Mouse (Mus musculus) ES-E14 (cell line): ENCODE data around the gene Panx3. TPM values are rescaled to one million over a fixed set of nuclear protein-coding genes. Genes with fewer than 3 reads are reported as not detected.
A peak's percentile ranks its signal among the peaks of the same experiment; 100 is the strongest.

Source experiments
- DNase-seq: peaks from one replicate; pipeline ENCODE4 v3.0.0-alpha.2; 2013; ENCODE audit warnings: low read depth, low spot score
- H3K27ac ChIP-seq: 2 replicates; pipeline ENCODE4 v1.5.1; 2012; ENCODE audit warnings: low read depth, mild to moderate bottlenecking, low read length, moderate library complexity, mixed read lengths; ENCODE audit not compliant: poor library complexity, insufficient read depth, severe bottlenecking
- H3K36me3 ChIP-seq: 2 replicates; pipeline ENCODE4 v1.6.1; 2012; ENCODE audit warnings: mild to moderate bottlenecking, low read length, moderate library complexity, mixed read lengths; ENCODE audit not compliant: control insufficient read depth, poor library complexity, insufficient read depth, severe bottlenecking
- H3K4me1 ChIP-seq, 2 experiments: fragments of 150-350 bp in 1 of 2; sonication (generic) in 1 of 2; 2 replicates each; pipeline ENCODE4 v1.6.1; 2012; ENCODE audit warnings: low read length in 2 of 2, mild to moderate bottlenecking in 1 of 2, mixed read lengths in 1 of 2; ENCODE audit not compliant: control insufficient read depth in 2 of 2, insufficient read depth in 2 of 2, poor library complexity in 1 of 2
- H3K4me3 ChIP-seq, 2 experiments: fragments of 150-350 bp in 1 of 2; sonication (generic) in 1 of 2; 2 replicates each; pipeline ENCODE4 v1.5.1; 2012; ENCODE audit warnings: low read length in 2 of 2, low read depth in 1 of 2, mild to moderate bottlenecking in 1 of 2, mixed read lengths in 1 of 2; ENCODE audit not compliant: insufficient read depth in 1 of 2, poor library complexity in 1 of 2, severe bottlenecking in 1 of 2
- H3K9ac ChIP-seq: 2 replicates; pipeline ENCODE4 v1.6.1; 2012; ENCODE audit warnings: low read depth, mild to moderate bottlenecking, low read length, mixed read lengths; ENCODE audit not compliant: poor library complexity, insufficient read depth, severe bottlenecking
- H3K9me3 ChIP-seq: fragments of 150-350 bp; sonication (generic); 2 replicates; pipeline ENCODE4 v1.6.1; 2012; ENCODE audit warnings: low read depth, mild to moderate bottlenecking, low read length; ENCODE audit not compliant: control insufficient read depth, insufficient read depth
- CHD2 ChIP-seq: IDR thresholded peaks from 2 replicates; pipeline ENCODE4 v1.6.1; 2014; ENCODE audit warnings: mild to moderate bottlenecking, low read depth, low read length, inconsistent platforms
- HCFC1 ChIP-seq: IDR thresholded peaks from 2 replicates; pipeline ENCODE4 v1.6.1; 2012; ENCODE audit warnings: low read length, inconsistent platforms, borderline replicate concordance; ENCODE audit not compliant: insufficient read depth
- MAFK ChIP-seq: IDR thresholded peaks from 2 replicates; pipeline ENCODE4 v1.6.1; 2014; ENCODE audit warnings: mild to moderate bottlenecking, low read depth, low read length, inconsistent platforms; ENCODE audit not compliant: insufficient read depth
- ZC3H11A ChIP-seq: IDR thresholded peaks from 2 replicates; pipeline ENCODE4 v1.6.1; 2012; ENCODE audit warnings: low read depth, mild to moderate bottlenecking, inconsistent platforms, low read length, borderline replicate concordance
- ZNF384 ChIP-seq: IDR thresholded peaks from 2 replicates; pipeline ENCODE4 v1.6.1; 2012; ENCODE audit warnings: low read depth, low read length, inconsistent platforms
- in situ Hi-C, 2 experiments: fragments of 600-800 bp; cut with MboI; formaldehyde crosslinking; loops; one replicate each; pipeline ENCODE4 v1.15.1; 2025; ENCODE audit warnings: low sequenced_read_pairs in 2 of 2, inconsistent platforms in 1 of 2; ENCODE audit not compliant: unreplicated experiment in 2 of 2
- total RNA-seq: library from RNA; depleted of rRNA; stranded (reverse); fragments of 300-350 nt; gene quantifications from 2 replicates; pipeline ENCODE4 v1.2.3, GENCODE M21; 2012; rRNA removed

Gene Panx3
- total RNA-seq = 0.13 TPM in 1 of 2 replicates, not detected in the other

DNA sequence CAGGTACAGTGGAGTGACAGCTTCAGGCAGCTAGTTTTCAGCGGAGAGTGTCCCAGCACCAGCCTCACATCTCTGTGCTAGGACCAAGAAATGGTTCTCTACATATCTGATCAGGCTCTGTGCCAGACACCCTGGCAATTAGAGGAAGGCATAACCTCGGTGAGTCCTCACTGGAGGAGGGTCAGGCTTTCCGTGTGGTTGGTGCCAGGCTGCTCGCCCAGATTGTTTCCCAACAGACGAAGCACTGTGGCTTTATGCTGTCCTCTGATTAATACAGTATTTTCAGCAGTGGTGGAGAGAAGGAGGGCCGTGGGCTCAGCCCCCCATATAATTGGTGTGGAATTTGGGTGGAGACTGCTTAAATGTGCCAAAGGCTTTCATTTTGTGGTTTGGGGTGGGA lies at the start of gene Panx3:
Gene Panx3, minus strand, starts transcription at position 121 of the 400 bp plus-strand sequence.
- DNase-seq = no peak
- H3K4me3 ChIP-seq = no peak within 1 kb of the TSS
- H3K36me3 ChIP-seq = no peaks in the 10 kb centered on the region
- no peak within 1 kb of the TSS for H3K9ac ChIP-seq
- H3K4me1 ChIP-seq = no peaks in the 10 kb centered on the region
- TF ChIP-seq ZNF384 (no peak), CHD2 (no peak), MAFK (no peak), ZC3H11A (no peak), HCFC1 (no peak)
- in situ Hi-C loops = no loop called here
- H3K27ac ChIP-seq = no peak within 1 kb of the TSS
- no peaks in the 10 kb centered on the region for H3K9me3 ChIP-seq

DNA sequence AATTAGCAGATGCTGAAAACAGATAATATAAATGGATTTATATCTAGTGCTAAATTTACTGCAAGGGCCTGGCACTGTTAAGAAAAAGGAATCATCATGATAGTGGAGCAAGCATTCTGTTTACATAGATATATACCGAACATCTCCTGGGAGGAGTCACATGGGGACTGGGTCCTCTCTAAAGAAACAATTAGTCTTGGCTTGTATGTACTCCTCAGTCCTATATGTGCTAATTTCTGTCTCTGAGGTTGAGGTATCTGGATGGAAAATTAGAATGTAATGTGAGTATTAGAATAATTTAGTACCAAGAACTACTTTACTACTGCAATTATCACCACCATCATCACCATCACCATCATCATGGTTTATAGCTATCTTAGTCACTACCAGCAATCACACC lies 47.1 kb upstream of the Panx3 start, which contains the start of gene Olfr160:
Gene Olfr160, minus strand, starts transcription at position 101 of the 400 bp plus-strand sequence.
- no peak for TF ChIP-seq CHD2
- no peak for TF ChIP-seq MAFK
- no peak for TF ChIP-seq HCFC1
- TF ChIP-seq ZC3H11A = no peak
- TF ChIP-seq ZNF384 = no peak
- no peak within 1 kb of the TSS for H3K9ac ChIP-seq
- H3K9me3 ChIP-seq = no peaks in the 10 kb centered on the region
- no peaks in the 10 kb centered on the region for H3K36me3 ChIP-seq
- in situ Hi-C loops = no loop called here
- DNase-seq = no peak
- no peak within 1 kb of the TSS for H3K27ac ChIP-seq
- no peaks in the 10 kb centered on the region for H3K4me1 ChIP-seq
- no peak within 1 kb of the TSS for H3K4me3 ChIP-seq

DNA sequence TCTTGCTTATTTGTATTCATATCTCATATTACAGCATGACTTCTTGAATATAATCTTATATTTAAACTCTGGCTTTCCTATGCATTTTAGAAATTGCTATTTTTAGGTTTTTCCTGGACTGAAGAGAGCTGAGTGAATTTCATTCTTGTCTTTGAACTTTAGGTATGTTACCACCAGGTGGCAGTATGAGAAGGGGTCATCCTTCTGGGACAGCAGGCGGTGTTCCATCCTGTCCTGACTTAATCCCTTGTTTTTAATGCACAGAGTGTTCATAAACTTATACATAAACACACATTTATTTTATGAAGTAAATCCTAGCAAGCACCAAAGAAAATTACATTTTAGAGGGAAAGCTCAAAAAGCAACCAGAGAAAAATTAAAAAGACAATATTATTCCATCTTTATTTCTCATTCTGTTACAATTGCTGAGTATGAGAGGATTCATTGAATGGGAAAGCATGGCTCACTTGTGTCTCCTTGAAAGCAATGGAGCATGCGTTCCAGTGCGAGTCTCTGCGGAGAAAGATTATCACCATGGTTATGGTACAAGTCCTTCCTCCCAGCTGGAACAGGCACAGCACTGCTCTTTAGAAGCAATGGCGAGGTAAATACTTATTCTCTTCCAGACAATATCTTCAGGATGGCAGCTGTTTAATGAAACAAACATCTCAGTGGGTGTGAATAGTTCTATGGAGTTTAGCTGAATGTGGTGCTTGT lies 21.1 kb upstream of the Panx3 start:
- Histone ChIP-seq H3K9me3 (no peaks in the 10 kb centered on the region), H3K9ac (no peak overlapping the region), H3K4me1 (no peaks in the 10 kb centered on the region), H3K36me3 (no peaks in the 10 kb centered on the region), H3K27ac (no peak overlapping the region), H3K4me3 (no peak overlapping the region)
- TF ChIP-seq ZC3H11A (peak; percentile 96), ZNF384 (no peak), CHD2 (no peak)
- peak; percentile 29 for DNase-seq
- in situ Hi-C loops = loop anchor here (5.0 to 10.0 kb wide), 2 partner anchors 235 to 242 kb away; no protein-coding TSS in a partner anchor

DNA sequence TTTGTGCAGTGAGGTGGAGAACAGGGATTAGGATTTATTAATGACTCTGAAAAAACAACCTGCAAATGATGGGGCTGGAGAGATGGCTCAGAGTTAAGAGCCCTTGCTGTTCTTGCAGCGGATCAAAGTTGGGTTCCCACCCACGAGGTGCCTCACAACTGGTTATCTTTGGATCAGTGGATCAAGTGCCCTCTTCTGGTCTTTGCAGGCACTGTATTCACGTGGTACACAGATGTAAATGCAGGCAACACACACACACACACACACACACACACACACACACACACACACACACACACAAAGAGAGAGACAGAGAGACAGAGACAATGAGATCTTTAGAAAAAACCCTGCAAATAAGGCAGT lies 18.9 kb upstream of the Panx3 start:
- Histone ChIP-seq H3K4me1 (no peaks in the 10 kb centered on the region), H3K9ac (no peak overlapping the region), H3K27ac (no peak overlapping the region), H3K9me3 (no peaks in the 10 kb centered on the region), H3K36me3 (no peaks in the 10 kb centered on the region), H3K4me3 (no peak overlapping the region)
- no peak for TF ChIP-seq CHD2
- 0 out of 2 replicates have a peak, but pooled peaks have one; percentile 8 for TF ChIP-seq ZC3H11A
- DNase-seq = peak; percentile 8
- in situ Hi-C loops = loop anchor here in 1 of 2 experiments (5.0 kb wide), 1 partner anchor 244 kb away; no protein-coding TSS in a partner anchor
